Mouse (Mus musculus): ENCODE results near the gene Hcfc1r1.
A peak's percentile ranks its signal among the peaks of the same experiment; 100 is the strongest.

The Hcfc1r1 gene

DNA sequence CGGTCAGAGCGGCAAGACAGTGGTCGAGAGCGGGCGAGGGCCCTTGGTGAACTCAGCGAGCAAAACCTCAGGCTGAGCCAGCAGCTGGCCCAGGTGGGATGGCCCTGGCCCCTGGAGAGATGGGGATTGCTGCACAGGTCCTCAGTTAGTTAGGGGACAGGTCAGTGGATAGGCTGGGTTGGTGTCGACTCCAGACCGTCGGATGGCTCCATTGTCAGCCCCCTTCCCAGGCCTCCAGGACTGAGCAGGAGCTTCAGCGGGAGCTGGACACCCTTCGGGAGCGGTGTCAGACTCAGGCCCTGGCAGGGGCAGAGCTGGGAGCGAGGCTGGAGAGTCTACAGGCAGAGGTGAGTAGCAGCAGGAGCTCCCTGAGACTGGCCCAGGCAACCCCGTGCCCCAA lies 7.9 kb upstream of the Hcfc1r1 start:
- H3K4me1 ChIP-seq (replicated peaks; ENCODE audit: low read depth, low read length) = peaks cover 79% of the 10 kb centered on the region
- H3K4me3 ChIP-seq (replicated peaks; ENCODE audit: low read length) = peak overlapping the region; percentile 32; the same call in 1 of the 2 replicates
- TF ChIP-seq NANOG (IDR thresholded peaks at IDR 0.05; ENCODE audit: borderline replicate concordance, low read length) (no peak), POU5F1 (IDR thresholded peaks at IDR 0.05; ENCODE audit: borderline replicate concordance, low read length) (no peak), CTCF (conservative IDR thresholded peaks at IDR 0.05; ENCODE audit: low read length) (no peak)
- no peaks in the 10 kb centered on the region for H3K9me3 ChIP-seq (ENCODE audit: low read length)
- H3K27me3 ChIP-seq (ENCODE audit: insufficient read depth, low read length) = peaks cover 35% of the 10 kb centered on the region
- peaks cover 53% of the 10 kb centered on the region for H3K36me3 ChIP-seq (ENCODE audit: insufficient read depth, low read length)

DNA sequence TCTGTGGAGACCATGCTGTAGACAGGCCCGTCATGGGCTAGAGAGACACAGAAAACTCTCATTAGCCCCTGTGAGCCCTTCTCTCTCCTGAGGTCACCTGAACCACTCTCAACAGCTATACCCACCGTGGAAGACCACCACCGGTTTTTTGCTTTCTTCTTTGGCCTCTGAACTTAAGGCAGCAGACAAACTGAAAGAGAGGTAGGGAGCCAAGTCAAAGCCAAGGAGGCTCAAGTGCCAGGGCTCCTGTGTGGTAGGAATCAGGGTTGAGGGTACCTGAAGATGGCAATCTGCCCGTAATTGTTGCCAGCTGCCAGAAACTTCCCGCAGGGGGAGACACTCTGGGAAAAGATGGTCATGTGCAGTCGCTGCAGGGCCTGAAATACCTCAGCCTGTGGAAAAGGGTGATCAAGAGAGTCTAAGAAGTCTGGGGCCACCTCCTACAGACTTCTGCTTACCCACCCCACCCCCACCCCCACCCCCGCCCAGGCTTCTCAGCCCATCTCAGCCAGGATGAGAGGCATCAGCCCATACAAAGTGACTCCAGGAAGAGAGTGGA lies 2.8 kb upstream of the Hcfc1r1 start:
- H3K27me3 ChIP-seq (ENCODE audit: insufficient read depth, low read length) = peaks cover 7% of the 10 kb centered on the region
- peak overlapping the region; percentile 33; the same call in 1 of the 2 replicates for H3K4me3 ChIP-seq (replicated peaks; ENCODE audit: low read length)
- H3K4me1 ChIP-seq (replicated peaks; ENCODE audit: low read depth, low read length) = peaks cover 94% of the 10 kb centered on the region
- H3K9me3 ChIP-seq (ENCODE audit: low read length) = no peaks in the 10 kb centered on the region
- peaks cover 72% of the 10 kb centered on the region for H3K36me3 ChIP-seq (ENCODE audit: insufficient read depth, low read length)
- TF ChIP-seq POU5F1 (IDR thresholded peaks at IDR 0.05; ENCODE audit: borderline replicate concordance, low read length) = no peak
- TF ChIP-seq CTCF (conservative IDR thresholded peaks at IDR 0.05; ENCODE audit: low read length) = 0 out of 2 replicates have a peak, but pooled peaks have one; percentile 12

DNA sequence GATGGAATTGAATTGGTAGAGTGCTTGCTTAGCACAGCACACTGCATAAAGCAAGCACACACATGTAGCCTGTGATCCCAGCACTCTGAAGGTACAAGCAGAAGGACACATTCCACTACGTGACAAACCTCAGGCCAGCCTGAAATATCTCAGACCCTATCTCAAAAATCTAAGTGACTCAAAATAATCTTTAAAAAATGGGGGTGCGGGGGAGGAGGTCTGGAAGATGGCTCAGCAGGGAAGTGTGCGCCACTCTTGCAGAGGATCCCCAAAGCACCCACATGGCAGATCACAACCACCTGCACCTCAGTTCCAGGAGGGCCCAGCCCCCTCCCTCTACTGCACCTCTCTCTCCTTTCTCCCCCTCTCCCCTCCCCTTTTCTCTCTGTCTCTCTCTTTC lies 1.9 kb upstream of the Hcfc1r1 start:
- H3K9me3 ChIP-seq (ENCODE audit: low read length) = no peaks in the 10 kb centered on the region
- peaks cover 94% of the 10 kb centered on the region for H3K4me1 ChIP-seq (replicated peaks; ENCODE audit: low read depth, low read length)
- H3K27me3 ChIP-seq (ENCODE audit: insufficient read depth, low read length) = peaks cover 11% of the 10 kb centered on the region
- peaks cover 63% of the 10 kb centered on the region for H3K36me3 ChIP-seq (ENCODE audit: insufficient read depth, low read length)
- H3K4me3 ChIP-seq (replicated peaks; ENCODE audit: low read length) = 0 out of 2 replicates have a peak overlapping the region, but pooled peaks have one; percentile 8
- TF ChIP-seq NANOG (IDR thresholded peaks at IDR 0.05; ENCODE audit: borderline replicate concordance, low read length) (no peak), CTCF (conservative IDR thresholded peaks at IDR 0.05; ENCODE audit: low read length) (no peak), POU5F1 (IDR thresholded peaks at IDR 0.05; ENCODE audit: borderline replicate concordance, low read length) (no peak)

DNA sequence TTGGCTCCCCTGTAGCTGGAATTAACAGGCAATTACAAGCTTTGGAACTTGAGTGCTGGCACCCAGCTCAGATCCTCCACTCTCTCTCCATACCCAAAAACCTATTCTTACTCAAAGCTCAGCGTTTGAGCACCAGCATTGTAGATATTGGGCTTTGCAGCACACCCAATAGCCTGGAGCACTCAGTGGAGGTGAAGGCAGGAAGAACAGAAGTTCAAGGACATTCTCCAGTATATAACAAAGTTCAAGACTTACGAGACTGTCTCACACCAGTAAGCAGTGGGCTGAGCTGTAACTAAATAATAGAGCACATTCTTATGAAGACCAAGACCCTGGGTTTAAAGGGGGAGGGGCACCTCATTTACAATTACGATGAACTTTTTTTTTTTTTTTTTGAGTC lies 635 bp upstream of the Hcfc1r1 start:
- Histone ChIP-seq H3K36me3 (ENCODE audit: insufficient read depth, low read length) (peaks cover 50% of the 10 kb centered on the region), H3K4me1 (replicated peaks; ENCODE audit: low read depth, low read length) (peaks cover 91% of the 10 kb centered on the region), H3K4me3 (replicated peaks; ENCODE audit: low read length) (peak overlapping the region; percentile 89), H3K9me3 (ENCODE audit: low read length) (no peaks in the 10 kb centered on the region), H3K27me3 (ENCODE audit: insufficient read depth, low read length) (peaks cover 11% of the 10 kb centered on the region)
- TF ChIP-seq POU5F1 (IDR thresholded peaks at IDR 0.05; ENCODE audit: borderline replicate concordance, low read length) (no peak), CTCF (conservative IDR thresholded peaks at IDR 0.05; ENCODE audit: low read length) (no peak), NANOG (IDR thresholded peaks at IDR 0.05; ENCODE audit: borderline replicate concordance, low read length) (no peak)

DNA sequence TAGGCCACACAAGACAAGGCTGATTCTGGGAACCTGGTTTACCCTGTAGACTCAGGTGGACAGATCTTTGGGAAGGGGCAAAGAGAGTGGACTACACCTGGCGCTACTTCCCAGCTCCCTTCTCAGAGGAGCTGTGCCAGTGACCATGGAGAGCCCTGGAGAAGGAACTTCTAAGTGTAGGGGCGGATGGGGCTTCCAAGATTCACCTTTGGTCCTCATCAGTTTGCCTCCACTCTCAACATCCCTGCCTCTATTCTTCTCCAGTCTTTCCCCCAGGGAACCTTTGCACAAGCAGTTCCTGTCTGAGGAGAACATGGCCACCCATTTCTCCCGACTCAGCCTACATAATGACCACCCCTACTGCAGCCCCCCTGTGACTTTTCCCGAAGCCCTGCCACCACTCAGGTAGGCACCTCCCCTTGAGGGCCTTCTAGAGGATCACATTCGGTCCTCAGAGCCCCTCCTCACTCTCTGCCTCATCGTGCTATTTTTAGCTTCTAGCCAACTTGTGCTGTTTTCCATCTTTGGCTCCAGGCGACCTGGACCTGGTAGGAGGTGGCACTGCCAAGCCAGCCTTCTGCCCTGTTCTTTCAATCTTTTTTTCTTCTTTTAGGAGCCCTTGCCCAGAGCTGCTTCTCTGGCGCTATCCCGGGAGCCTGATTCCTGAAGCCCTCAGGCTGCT lies 1.0 kb downstream of the Hcfc1r1 start:
- TF ChIP-seq NANOG (IDR thresholded peaks at IDR 0.05; ENCODE audit: borderline replicate concordance, low read length) (no peak), CTCF (conservative IDR thresholded peaks at IDR 0.05; ENCODE audit: low read length) (no peak), POU5F1 (IDR thresholded peaks at IDR 0.05; ENCODE audit: borderline replicate concordance, low read length) (no peak)
- peaks cover 34% of the 10 kb centered on the region for H3K36me3 ChIP-seq (ENCODE audit: insufficient read depth, low read length)
- H3K4me1 ChIP-seq (replicated peaks; ENCODE audit: low read depth, low read length) = peaks cover 88% of the 10 kb centered on the region
- no peaks in the 10 kb centered on the region for H3K9me3 ChIP-seq (ENCODE audit: low read length)
- peaks cover 28% of the 10 kb centered on the region for H3K27me3 ChIP-seq (ENCODE audit: insufficient read depth, low read length)
- peak overlapping the region; percentile 89 for H3K4me3 ChIP-seq (replicated peaks; ENCODE audit: low read length)

DNA sequence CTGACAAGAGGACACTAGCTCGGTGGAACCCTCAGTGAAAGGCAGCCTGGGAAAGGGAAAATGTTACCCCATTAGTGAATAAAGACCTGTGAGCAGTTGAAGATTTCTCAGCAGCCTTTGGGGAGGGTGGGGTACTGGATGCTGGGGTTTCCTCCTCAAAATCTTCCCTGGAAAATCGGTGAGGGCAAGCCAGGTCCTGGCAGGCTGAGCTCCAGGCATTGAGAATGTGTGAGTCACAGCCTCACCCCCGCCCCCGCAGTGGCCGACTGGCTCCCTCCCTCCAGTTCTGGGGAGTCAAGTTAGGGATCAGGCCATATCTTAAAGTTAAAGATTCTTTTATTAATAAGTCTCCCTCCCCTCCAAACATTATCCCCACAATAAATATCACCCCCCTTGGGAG lies 1.7 kb downstream of the Hcfc1r1 start:
- peaks cover 35% of the 10 kb centered on the region for H3K27me3 ChIP-seq (ENCODE audit: insufficient read depth, low read length)
- H3K4me3 ChIP-seq (replicated peaks; ENCODE audit: low read length) = peak overlapping the region; percentile 89
- H3K4me1 ChIP-seq (replicated peaks; ENCODE audit: low read depth, low read length) = peaks cover 88% of the 10 kb centered on the region
- H3K36me3 ChIP-seq (ENCODE audit: insufficient read depth, low read length) = peaks cover 27% of the 10 kb centered on the region
- TF ChIP-seq NANOG (IDR thresholded peaks at IDR 0.05; ENCODE audit: borderline replicate concordance, low read length) = no peak
- no peak for TF ChIP-seq POU5F1 (IDR thresholded peaks at IDR 0.05; ENCODE audit: borderline replicate concordance, low read length)
- TF ChIP-seq CTCF (conservative IDR thresholded peaks at IDR 0.05; ENCODE audit: low read length) = no peak
- no peaks in the 10 kb centered on the region for H3K9me3 ChIP-seq (ENCODE audit: low read length)

DNA sequence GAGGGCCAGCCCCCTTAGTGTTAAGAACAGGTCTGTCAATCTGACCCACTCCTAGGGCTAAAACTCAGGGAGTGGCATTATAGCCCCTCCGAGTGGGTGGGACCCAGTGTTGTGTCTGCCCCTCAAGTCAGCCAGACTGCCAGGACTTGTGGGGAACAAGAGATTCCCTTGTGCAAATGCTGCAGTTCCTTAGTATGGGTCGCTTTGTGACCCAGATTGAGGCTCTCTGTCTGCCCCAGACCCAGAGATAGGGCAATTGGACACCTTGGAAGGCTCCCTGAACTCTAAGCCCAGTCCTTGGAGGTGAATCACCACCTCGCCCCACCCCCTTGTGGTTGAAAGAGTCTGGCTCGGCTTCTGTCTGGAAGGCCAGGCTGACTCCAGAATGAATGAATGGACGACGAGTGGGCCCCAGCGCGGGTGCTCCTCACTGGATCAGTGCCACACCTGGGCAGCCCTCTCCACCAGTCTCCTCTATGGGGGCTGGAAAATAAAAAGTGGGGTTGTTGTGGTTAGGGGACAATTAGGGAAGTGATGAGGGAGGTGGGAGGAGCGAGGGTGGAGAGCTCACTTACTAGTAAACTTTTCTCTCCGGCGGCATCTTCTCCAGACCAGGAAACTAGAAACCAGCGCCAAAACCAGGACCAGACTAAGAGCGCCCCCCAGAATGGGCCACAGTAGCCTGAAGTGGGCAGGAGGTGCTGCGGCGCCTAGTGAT lies 2.3 kb downstream of the Hcfc1r1 start:
- Histone ChIP-seq H3K27me3 (ENCODE audit: insufficient read depth, low read length) (peaks cover 40% of the 10 kb centered on the region), H3K36me3 (ENCODE audit: insufficient read depth, low read length) (peaks cover 22% of the 10 kb centered on the region), H3K9me3 (ENCODE audit: low read length) (no peaks in the 10 kb centered on the region), H3K4me1 (replicated peaks; ENCODE audit: low read depth, low read length) (peaks cover 88% of the 10 kb centered on the region), H3K4me3 (replicated peaks; ENCODE audit: low read length) (peak overlapping the region; percentile 89)
- 0 out of 2 replicates have a peak, but pooled peaks have one; percentile 4 for TF ChIP-seq CTCF (conservative IDR thresholded peaks at IDR 0.05; ENCODE audit: low read length)
- no peak for TF ChIP-seq NANOG (IDR thresholded peaks at IDR 0.05; ENCODE audit: borderline replicate concordance, low read length)
- TF ChIP-seq POU5F1 (IDR thresholded peaks at IDR 0.05; ENCODE audit: borderline replicate concordance, low read length) = no peak

DNA sequence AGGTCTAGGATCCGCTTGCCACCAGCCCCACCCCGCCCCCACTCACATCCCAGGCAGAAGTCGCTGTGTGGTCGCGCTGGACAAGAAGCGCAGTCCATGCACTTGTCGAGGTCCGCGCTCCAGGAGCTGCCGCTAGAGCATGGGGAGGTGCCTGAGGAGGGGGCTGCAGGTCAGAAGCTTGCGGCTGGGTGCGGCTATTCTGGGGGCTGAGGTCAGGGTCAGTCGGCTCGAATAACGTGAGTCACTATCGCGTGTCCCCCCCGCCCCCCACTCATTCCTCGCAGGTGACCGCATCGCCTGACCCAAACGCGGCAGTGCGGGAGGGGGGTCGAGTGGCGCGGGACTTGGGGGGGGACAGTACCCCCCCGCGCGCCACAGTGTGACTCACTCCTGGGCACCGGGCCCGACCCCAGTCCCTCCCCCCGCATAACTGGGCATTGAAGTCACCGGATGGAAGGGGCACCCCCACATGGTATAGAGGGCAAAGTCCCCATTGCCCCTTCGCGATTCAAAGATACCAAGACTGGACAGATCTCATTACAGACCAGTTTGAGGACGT lies 3.2 kb downstream of the Hcfc1r1 start:
- Histone ChIP-seq H3K4me1 (replicated peaks; ENCODE audit: low read depth, low read length) (peaks cover 89% of the 10 kb centered on the region), H3K4me3 (replicated peaks; ENCODE audit: low read length) (peak overlapping the region; percentile 89), H3K27me3 (ENCODE audit: insufficient read depth, low read length) (peaks cover 48% of the 10 kb centered on the region), H3K9me3 (ENCODE audit: low read length) (no peaks in the 10 kb centered on the region), H3K36me3 (ENCODE audit: insufficient read depth, low read length) (peaks cover 28% of the 10 kb centered on the region)
- TF ChIP-seq NANOG (IDR thresholded peaks at IDR 0.05; ENCODE audit: borderline replicate concordance, low read length) (no peak), CTCF (conservative IDR thresholded peaks at IDR 0.05; ENCODE audit: low read length) (no peak), POU5F1 (IDR thresholded peaks at IDR 0.05; ENCODE audit: borderline replicate concordance, low read length) (no peak)

All from E14TG2a.4 (cell line).